Mouse (Mus musculus): Measurements from ENCODE around the gene Bola1.
"Not testable (repeated sequence)": the region's sequence is repeated elsewhere in the genome, so short reads cannot be mapped to it uniquely, and the experiment has no call there.

Bola1 gene

GRCm38 (mm10) chr3:96219661-96220130, at the start of gene Bola1, which contains the start of gene Hist2h2ab:
Gene Bola1, minus strand, starts transcription at chr3:96219709.
Gene Hist2h2ab, plus strand, starts transcription at chr3:96219865.
- DNase-seq (ENCODE audit: low read depth, low spot score) = peak; percentile 90

GRCm38 (mm10) chr3:96268776-96269378, 49.4 kb upstream of the Bola1 start:
- DNase-seq (ENCODE audit: low read depth, low spot score) = not testable (repeated sequence)

DNA sequence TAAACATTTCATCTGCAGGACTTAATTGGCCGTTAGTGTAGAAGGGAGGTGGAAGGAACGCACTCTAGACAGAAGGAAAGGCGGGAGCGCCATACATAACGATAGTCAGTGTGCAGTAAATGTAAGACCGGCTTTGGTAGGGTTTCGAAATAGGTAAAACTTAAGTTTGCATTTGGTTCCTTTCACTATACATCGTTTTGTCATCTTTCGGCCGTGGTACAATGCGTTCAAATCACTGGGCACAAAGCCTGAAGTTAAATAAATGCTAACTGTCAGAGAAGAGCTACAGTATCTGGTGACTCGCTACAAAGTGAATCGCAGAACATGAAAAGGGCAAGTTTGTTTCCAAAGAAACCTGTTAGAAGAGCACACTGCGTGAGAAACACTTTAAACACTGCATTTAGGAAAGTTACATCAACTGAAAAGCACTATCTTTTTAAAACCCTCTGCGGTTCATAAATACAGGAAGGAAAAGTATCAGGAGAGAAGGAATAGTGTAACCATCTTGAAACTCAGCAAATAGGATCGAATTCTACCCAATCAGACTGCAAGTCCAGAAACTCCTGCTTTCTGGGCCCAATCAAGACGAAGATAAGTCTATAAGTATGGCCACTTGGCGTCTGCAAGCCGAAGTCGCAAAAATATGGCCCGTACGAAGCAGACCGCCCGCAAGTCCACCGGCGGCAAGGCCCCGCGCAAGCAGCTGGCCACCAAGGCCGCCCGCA, 48.7 kb upstream of the Bola1 start, which contains the start of gene Hist2h3b:
TSS of gene Hist2h3b (plus strand) at position 604 of the 725 bp plus-strand sequence.
- DNase-seq (ENCODE audit: low read depth, low spot score) = peak; percentile 93

- no peak for DNase-seq (ENCODE audit: low read depth, low spot score)
These were observed 48.0 kb upstream of the Bola1 start for GRCm38 (mm10) chr3:96267541-96267940.

GRCm38 (mm10) chr3:96266132-96266710, 46.7 kb upstream of the Bola1 start:
- no peak for DNase-seq (ENCODE audit: low read depth, low spot score)

GRCm38 (mm10) chr3:96264404-96264949, 45.0 kb upstream of the Bola1 start:
- DNase-seq (ENCODE audit: low read depth, low spot score) = no peak

DNA sequence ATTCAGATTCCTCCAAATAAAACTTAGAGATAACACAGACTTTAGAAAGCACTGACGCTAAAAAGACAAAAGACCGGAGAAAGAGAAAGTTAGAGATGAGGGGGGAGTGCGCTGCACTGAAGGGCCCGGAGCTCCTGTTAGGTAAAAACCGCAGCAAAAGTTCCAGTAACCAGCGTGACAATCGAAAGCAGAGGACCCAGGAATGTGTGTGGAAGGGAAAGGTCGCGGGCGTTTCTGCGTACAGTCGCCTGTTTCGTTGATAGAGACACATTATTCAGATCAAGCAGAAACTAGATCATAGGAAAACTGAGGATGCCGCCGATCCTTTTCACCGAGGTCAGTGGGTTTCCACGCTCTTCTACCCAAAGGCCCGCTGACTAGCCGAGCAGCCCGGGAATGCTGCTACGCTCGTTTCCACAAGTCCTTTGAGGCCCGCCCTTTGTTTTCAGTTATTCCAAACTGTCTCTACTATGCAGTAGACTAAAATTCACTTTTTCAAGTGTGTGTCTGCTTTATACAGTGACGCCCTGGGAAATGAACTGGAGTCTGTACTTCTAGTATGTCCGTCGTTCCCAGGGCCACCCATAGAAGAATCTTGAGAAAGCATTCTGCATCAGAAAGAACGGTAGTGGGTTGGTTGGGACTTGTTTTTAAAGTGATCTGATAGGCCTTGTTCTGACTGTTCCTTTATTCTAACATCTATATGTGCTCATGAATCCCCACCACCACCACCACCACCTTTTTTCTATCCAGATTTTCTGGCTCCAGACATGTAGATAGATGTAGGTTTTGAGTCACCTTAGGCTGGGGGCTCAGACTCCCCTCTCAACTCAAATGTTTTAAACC, 44.3 kb upstream of the Bola1 start:
- no peak for DNase-seq (ENCODE audit: low read depth, low spot score)

DNA sequence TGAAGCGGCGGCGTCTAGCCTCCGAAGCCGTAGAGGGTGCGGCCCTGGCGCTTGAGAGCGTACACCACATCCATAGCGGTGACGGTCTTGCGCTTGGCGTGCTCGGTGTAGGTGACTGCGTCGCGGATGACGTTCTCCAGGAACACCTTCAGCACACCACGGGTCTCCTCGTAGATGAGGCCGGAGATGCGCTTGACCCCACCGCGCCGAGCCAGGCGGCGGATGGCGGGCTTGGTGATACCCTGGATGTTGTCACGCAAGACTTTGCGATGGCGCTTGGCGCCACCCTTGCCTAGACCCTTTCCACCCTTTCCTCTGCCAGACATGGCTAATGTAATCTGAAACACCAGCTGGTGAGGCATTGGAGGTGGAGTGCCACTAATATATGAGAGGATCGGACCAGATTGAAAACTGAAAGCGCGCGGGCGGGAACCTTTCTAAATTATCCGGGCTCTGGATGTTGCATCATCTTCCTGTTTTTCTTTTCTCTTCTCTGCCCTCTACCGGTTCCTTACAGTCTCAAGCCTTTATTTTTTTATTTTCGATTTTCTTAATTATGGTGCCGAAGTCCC, 43.6 kb upstream of the Bola1 start, which contains the start of gene Hist2h4:
TSS of gene Hist2h4 (minus strand) at position 333 of the 572 bp plus-strand sequence.
- peak; percentile 92 for DNase-seq (ENCODE audit: low read depth, low spot score)

- DNase-seq (ENCODE audit: low read depth, low spot score) = peak; percentile 93
These were observed 42.8 kb upstream of the Bola1 start for GRCm38 (mm10) chr3:96262216-96262875.

GRCm38 (mm10) chr3:96261623-96262022, 42.1 kb upstream of the Bola1 start:
- DNase-seq (ENCODE audit: low read depth, low spot score) = no peak

- DNase-seq (ENCODE audit: low read depth, low spot score) = no peak
These were observed 40.7 kb upstream of the Bola1 start for GRCm38 (mm10) chr3:96260220-96260619.

- no peak for DNase-seq (ENCODE audit: low read depth, low spot score)
These were observed 37.7 kb upstream of the Bola1 start for GRCm38 (mm10) chr3:96257190-96257589.

DNA sequence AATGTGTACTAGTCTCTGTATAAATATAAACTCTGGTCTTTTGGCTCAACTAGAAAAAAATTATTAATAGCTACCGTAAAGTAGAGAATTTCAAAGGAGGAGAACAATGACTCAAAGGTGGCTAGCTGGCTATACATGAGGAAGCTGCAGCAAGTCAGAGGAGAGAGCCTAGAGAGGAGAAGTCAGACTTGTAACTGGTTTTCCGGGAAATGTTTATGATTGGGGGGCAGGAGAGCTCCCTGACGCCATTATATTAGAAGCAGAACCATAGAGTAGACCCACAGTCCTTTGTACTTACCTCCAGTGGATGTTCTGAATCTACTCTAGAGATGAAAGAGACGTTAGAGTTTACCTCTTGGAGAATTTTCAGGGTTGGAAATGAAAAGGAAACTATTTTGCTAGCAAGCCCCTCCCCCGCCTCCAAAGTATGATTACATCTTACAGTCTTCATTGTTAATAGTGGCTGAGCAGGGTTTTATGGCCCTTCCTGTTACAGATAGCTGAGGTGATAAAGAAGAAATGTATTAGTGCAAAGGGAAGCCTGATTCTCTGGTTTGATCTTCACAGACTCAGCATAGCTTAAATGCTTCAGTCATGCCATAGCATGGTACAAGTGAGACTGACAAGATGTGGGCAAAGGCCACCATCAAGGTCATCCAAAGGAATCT, 36.6 kb upstream of the Bola1 start:
- DNase-seq (ENCODE audit: low read depth, low spot score) = no peak

DNA sequence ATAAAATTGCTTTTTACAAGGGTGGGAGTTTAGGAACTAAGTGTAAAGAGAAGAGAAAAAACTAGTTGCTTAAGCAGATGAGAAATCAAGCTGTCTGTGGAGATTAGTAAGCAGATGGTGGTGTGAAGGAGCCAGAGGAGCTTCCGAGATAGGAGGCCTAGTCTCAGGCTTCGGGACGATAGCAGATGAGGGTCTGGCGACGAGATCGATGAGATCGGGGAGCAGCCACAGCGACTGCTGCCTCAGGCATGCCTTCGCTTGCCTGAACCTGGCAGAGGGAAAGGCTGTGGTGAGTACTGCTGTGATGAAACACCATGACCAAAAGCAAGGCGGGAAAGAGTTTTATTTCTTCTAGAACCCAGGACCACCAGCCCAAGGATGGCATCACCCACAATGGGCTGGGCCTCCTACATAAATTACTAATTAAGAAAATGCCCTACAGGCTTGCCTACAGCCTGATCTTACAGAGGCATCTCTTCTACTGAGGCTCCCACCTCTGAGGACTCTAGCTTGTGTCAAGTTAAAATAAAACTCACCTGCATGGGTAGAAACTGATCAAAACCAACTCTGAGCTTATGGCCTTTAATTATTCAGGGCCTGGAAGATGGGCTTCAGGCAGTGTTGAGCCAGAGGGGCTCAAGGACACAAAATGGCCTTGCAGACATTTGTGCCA, 35.3 kb upstream of the Bola1 start:
- DNase-seq (ENCODE audit: low read depth, low spot score) = no peak

DNA sequence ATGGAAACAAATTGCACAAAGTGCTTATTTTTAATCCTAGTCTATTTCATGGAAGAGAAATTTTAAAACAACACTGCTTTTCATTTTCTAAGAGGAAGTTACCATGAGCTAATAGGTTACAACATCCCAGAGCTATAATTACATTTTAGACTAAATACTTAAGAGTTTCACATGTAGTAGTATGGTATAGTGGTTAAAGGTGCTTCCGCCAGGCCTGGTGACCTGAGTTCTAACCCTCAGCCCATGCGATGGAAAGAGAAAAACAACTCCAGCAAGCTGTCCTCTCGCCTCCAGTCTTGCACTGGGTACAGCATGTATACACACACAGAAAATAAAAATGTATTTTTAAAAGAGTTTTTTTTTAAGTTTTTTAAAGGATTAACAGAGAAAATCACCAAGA, 32.3 kb upstream of the Bola1 start:
- no peak for DNase-seq (ENCODE audit: low read depth, low spot score)

DNA sequence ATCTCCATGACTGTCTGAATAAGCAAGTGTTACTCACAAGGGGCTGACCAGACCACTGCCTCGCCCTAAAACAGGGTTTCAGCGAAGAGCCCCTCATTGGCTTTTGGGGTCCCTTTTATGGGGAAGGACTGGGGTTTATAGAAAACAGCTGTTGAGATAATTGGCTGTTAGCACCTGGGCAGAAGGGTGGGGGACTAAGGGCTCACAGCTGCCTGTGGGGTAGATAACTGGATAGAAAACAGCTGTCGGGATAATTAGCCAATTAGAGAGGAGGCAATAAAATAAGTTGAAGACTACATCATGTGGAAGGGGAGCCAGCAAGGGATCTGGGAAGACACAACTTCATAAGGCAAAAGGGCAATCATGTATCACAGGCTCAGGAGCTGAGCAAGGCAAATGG, 31.4 kb upstream of the Bola1 start:
- no peak for DNase-seq (ENCODE audit: low read depth, low spot score)

DNA sequence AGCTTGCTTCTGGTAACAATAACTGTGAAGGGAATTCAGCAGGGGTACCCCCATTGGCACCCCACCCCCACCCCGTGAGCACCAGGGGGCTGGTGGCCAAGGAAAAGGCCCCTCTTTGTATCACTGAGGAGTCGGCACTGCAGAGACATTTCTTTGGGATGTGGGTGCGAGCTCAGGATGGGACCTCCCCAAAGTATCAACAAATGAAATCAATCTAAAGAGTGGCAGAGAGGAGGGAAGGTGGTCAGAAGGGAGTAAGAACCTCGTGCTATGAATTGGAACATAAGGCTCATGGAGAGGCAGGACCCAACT, 29.5 kb upstream of the Bola1 start:
- DNase-seq (ENCODE audit: low read depth, low spot score) = no peak

- DNase-seq (ENCODE audit: low read depth, low spot score) = no peak
These were observed 28.9 kb upstream of the Bola1 start for GRCm38 (mm10) chr3:96248141-96249033.

Data from skeletal muscle tissue, adult 2 months (tissue).